Mouse (Mus musculus) gastrocnemius, postnatal 4 days (tissue): ENCODE results near the gene Eml2. TPM values are rescaled to one million over a fixed set of nuclear protein-coding genes. Genes with fewer than 3 reads are reported as not detected.

Experiments
- DNase-seq, 2 experiments: peaks; one replicate each; pipeline ENCODE4 v3.0.0; 2021 to 2022; ENCODE audit warnings: low spot score in 2 of 2, mixed read lengths in 2 of 2
- total RNA-seq, 2 experiments: library from RNA; stranded (reverse); gene quantifications; 2 replicates each; pipeline ENCODE4 v1.2.3; 2021

Gene Eml2
- total RNA-seq, 2 experiments from 2014 or later, result 17.0 to 18.1 TPM

- peak; percentile 95 to 99 for DNase-seq
Observed at GRCm38 (mm10) chr7:19227883-19228792, 51.9 kb downstream of the Eml2 start, which contains the start of gene Opa3. Gene Opa3, plus strand, starts transcription at chr7:19228334.

- DNase-seq, result no peak
Observed at GRCm38 (mm10) chr7:19228793-19229148, 52.5 kb downstream of the Eml2 start.

- no peak for DNase-seq
Observed at GRCm38 (mm10) chr7:19229404-19229803, 53.2 kb downstream of the Eml2 start.

GRCm38 (mm10) chr7:19230041-19230580, 53.9 kb downstream of the Eml2 start:
- DNase-seq, result no peak

- DNase-seq, result no peak
Observed at GRCm38 (mm10) chr7:19230899-19231298, 54.7 kb downstream of the Eml2 start.

- DNase-seq, result no peak
Observed at GRCm38 (mm10) chr7:19231849-19232248, 55.6 kb downstream of the Eml2 start.

GRCm38 (mm10) chr7:19234652-19235051, 58.4 kb downstream of the Eml2 start:
- no peak for DNase-seq

- no peak for DNase-seq
Observed at GRCm38 (mm10) chr7:19235092-19235671, 59.0 kb downstream of the Eml2 start.

- no peak for DNase-seq
Observed at GRCm38 (mm10) chr7:19236411-19236810, 60.2 kb downstream of the Eml2 start.

- no peak for DNase-seq
Observed at GRCm38 (mm10) chr7:19238344-19238743, 62.1 kb downstream of the Eml2 start.

- peak; percentile 79 to 86 for DNase-seq
Observed at GRCm38 (mm10) chr7:19239423-19239822, 63.2 kb downstream of the Eml2 start.

- no peak for DNase-seq
Observed at GRCm38 (mm10) chr7:19239986-19240385, 63.8 kb downstream of the Eml2 start.

GRCm38 (mm10) chr7:19240905-19241463, 64.8 kb downstream of the Eml2 start:
- no peak for DNase-seq

GRCm38 (mm10) chr7:19242005-19242404, 65.8 kb downstream of the Eml2 start:
- no peak for DNase-seq

- DNase-seq, result no peak
Observed at GRCm38 (mm10) chr7:19243858-19244257, 67.6 kb downstream of the Eml2 start.

- DNase-seq, result no peak
Observed at GRCm38 (mm10) chr7:19245083-19245482, 68.9 kb downstream of the Eml2 start.

- no peak for DNase-seq
Observed at GRCm38 (mm10) chr7:19246855-19247254, 70.6 kb downstream of the Eml2 start.

- DNase-seq, result no peak
Observed at GRCm38 (mm10) chr7:19247511-19247910, 71.3 kb downstream of the Eml2 start.

GRCm38 (mm10) chr7:19252078-19252477, 75.9 kb downstream of the Eml2 start:
- no peak for DNase-seq

- DNase-seq, result no peak
Observed at GRCm38 (mm10) chr7:19253437-19253836, 77.2 kb downstream of the Eml2 start.

- no peak for DNase-seq
Observed at GRCm38 (mm10) chr7:19255395-19255794, 79.2 kb downstream of the Eml2 start.
